Mouse (Mus musculus): ENCODE measurements around the gene Slco1a5. TPM values are rescaled to one million over a fixed set of nuclear protein-coding genes. Genes with fewer than 3 reads are reported as not detected.

The Slco1a5 gene
- polyA plus RNA-seq, 1 experiment from 2014 or later = not detected

DNA sequence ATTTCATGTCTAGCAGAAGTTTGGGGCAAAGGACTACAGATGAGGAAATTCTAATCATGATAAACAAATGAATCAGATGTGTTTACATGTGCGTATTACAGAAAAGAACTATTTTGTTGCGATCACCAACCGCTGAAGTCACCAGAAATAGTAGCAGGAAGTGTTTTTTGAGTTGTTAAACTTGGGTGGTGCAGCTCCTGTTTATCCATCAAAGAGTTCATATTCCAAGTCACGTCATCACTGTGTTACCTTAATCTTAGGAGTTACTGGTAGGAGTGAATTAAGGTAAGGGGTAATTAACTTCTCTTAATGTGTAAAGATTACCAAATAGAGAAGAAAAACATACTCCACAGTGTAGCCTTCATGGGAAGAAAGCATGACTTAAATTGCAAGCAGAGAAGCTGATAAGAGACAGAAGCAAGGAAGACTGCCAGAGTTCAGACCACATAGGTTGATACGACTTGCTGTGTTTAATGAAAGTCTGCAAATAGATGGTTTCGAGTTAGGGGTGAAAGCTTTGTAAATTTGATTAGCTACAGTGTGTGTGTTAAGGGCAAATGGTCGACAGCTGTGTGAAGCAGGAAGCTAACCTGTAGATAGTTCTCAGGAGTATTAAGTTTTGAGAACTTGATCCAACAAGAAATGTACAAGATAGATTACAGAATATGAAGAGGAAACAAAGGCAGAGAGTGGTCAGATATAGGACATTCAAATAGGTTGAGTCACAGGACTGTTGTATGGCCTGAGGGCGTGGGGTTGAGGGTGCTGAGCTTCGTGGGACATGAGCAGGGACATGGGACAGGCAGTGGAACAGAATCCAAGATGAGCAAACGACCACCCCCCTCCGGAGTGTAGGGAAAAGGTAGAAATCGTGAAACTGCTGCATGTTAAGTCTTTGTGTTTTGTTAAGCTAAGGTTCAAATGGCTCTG is 23.7 kb upstream of the Slco1a5 start:
- Histone ChIP-seq H3K9ac (peak overlapping the region; percentile 77; the same call in 1 of the 2 replicates), H3K27ac (ENCODE audit: poor library complexity, severe bottlenecking) (no peak overlapping the region), H3K27me3 (replicated peaks) (no peaks in the 10 kb centered on the region), H3K36me3 (peaks cover 27% of the 10 kb centered on the region), H3K9me3 (replicated peaks) (no peaks in the 10 kb centered on the region), H3K4me3 (peak overlapping the region; percentile 98), H3K4me2 (peak overlapping the region; percentile 71), H3K4me1 (replicated peaks) (peaks cover 9% of the 10 kb centered on the region; the same call in 1 of the 2 replicates)
- WGBS = 48% methylated on average over 12 of the region's 12 CpGs
- ATAC-seq (ENCODE audit: insufficient number of reproducible peaks, low FRiP score) = no peak

DNA sequence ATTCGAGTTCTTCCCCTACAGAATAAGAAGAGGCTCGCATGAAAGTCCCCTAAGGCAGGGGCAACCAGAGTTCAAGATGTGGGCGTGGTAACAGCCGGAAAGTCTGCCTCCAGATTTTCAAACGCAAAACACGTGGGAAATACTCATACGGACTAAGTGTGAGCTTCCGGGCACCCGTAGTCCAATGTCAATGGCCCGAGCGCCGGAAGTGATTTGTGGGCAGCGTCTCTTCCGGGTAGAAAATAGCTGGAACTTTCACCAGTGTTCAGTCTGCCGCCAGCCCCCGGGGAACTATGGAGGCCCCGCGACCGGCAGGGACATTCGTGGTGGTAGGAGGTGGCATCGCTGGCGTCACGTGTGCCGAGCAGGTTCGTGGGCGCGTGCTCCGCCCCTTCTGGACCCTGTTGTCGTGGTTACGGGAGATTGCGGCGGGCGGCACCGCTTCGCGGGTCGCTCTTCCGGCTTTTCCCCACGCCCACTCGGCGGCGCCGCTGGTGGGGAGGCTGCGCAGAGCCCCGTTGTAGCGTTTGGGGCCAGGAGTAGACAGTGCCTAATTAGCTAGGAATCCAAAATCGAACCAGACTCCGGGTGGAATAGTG is 22.8 kb upstream of the Slco1a5 start, which contains the start of gene Pyroxd1:
TSS of gene Pyroxd1 (plus strand) at position 215 of the 599 bp plus-strand sequence.
- under 1% methylated on average over 48 of the region's 48 CpGs for WGBS

DNA sequence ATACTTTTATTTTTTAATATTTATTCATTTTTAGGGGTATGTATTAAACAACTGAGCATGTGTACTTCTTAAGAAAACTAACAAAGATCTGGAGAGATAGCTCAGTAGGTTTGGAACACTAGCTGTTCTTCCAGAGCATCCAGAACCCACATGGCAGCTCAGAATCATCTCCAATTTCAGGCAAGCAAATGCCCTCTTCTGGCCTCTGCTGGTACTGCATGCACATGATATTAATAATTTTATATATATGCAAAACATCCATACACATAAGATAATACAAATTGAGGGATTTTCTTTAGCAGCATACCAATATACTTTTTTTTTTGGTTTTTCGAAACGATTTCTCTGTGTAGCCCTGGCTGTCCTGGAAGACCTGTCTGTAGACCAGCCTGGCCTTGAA is 20.8 kb upstream of the Slco1a5 start:
- 50% methylated on average over 2 of the region's 2 CpGs for WGBS
- H3K27me3 ChIP-seq (replicated peaks) = no peaks in the 10 kb centered on the region
- peaks cover 9% of the 10 kb centered on the region; the same call in 1 of the 2 replicates for H3K4me1 ChIP-seq (replicated peaks)
- ATAC-seq (ENCODE audit: insufficient number of reproducible peaks, low FRiP score) = no peak
- no peak overlapping the region for H3K9ac ChIP-seq
- no peak overlapping the region for H3K4me2 ChIP-seq
- no peaks in the 10 kb centered on the region for H3K9me3 ChIP-seq (replicated peaks)
- no peak overlapping the region for H3K4me3 ChIP-seq
- no peak overlapping the region for H3K27ac ChIP-seq (ENCODE audit: poor library complexity, severe bottlenecking)
- peaks cover 2% of the 10 kb centered on the region; the same call in 1 of the 2 replicates for H3K36me3 ChIP-seq

More for the DNA sequence above, 22.8 kb upstream of the Slco1a5 start, which contains the start of gene Pyroxd1:
- Histone ChIP-seq H3K36me3 (peaks cover 18% of the 10 kb centered on the region), H3K27me3 (replicated peaks) (no peaks in the 10 kb centered on the region), H3K9ac (peak within 1 kb of the TSS; percentile 77), H3K4me3 (peak within 1 kb of the TSS; percentile 98), H3K27ac (ENCODE audit: poor library complexity, severe bottlenecking) (peak within 1 kb of the TSS; percentile 83), H3K9me3 (replicated peaks) (no peaks in the 10 kb centered on the region), H3K4me2 (peak within 1 kb of the TSS; percentile 71), H3K4me1 (replicated peaks) (peaks cover 9% of the 10 kb centered on the region; the same call in 1 of the 2 replicates)
- peak; percentile 93 for ATAC-seq (ENCODE audit: insufficient number of reproducible peaks, low FRiP score)

DNA sequence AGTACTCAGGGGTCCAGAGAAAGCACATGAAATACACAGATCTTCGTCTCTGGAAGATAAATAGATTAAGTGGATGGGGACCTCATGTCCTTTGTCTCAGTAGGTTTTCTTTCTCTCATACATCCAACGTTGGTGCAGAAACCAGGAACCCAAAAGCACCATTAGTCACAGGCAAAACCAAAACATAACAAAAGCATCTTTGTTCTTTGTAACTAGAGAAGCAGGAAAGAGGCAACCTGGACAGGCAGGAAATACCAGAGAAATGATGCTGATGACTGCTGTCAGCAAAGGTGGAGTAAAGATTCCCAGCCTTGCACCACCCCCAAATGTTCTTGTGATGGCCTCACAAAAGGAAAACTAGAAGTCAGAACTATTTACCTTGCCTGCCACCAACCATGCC is 16.8 kb upstream of the Slco1a5 start:
- Histone ChIP-seq H3K27me3 (replicated peaks) (no peaks in the 10 kb centered on the region), H3K4me1 (replicated peaks) (no peaks in the 10 kb centered on the region), H3K9ac (no peak overlapping the region), H3K27ac (ENCODE audit: poor library complexity, severe bottlenecking) (no peak overlapping the region), H3K4me3 (no peak overlapping the region), H3K36me3 (no peaks in the 10 kb centered on the region), H3K9me3 (replicated peaks) (no peaks in the 10 kb centered on the region), H3K4me2 (no peak overlapping the region)
- ATAC-seq (ENCODE audit: insufficient number of reproducible peaks, low FRiP score) = no peak
- WGBS = 39% methylated on average over 2 of the region's 2 CpGs

DNA sequence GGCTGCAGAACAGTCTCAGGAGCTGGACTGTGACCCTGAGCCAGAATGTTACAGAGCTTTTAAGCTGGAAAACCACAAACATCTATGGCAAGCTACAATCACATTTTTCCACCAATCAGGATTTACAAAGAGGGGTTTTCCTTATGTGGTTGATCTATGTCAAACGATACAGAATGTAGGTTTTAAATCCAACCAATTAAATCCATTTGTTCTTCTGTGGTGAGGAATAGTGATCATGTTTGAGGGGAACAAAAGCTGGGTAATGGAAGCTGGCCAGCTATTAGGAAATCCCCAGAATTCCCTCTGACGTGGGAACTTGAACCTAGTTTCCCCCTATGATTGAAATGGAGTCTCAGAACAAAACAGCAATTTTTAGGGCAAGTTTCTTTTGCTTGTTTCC is 16.2 kb upstream of the Slco1a5 start:
- no peaks in the 10 kb centered on the region for H3K36me3 ChIP-seq
- no peak overlapping the region for H3K27ac ChIP-seq (ENCODE audit: poor library complexity, severe bottlenecking)
- H3K9ac ChIP-seq = no peak overlapping the region
- H3K4me1 ChIP-seq (replicated peaks) = no peaks in the 10 kb centered on the region
- WGBS = 60% methylated on average over 2 of the region's 2 CpGs
- no peaks in the 10 kb centered on the region for H3K9me3 ChIP-seq (replicated peaks)
- no peak overlapping the region for H3K4me3 ChIP-seq
- no peak overlapping the region for H3K4me2 ChIP-seq
- no peaks in the 10 kb centered on the region for H3K27me3 ChIP-seq (replicated peaks)
- no peak for ATAC-seq (ENCODE audit: insufficient number of reproducible peaks, low FRiP score)

DNA sequence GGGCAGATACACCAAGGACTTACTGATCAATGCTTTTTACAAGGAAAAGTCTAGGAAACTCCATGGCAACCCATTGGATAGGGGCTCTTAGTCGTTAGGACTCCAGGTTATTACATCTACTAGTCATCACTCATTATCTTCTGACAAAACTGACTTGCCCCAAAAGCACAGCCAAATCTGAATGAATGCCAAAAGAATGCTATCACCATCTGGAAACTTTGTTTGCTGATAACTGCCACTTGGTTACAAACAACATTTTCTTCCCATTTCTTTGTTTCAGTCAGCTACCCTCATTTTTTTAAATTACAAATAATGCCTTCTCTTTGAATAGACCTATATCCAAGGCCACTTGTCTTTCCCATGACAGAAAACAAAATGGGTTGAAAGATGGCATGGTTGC is 6.4 kb upstream of the Slco1a5 start:
- H3K4me1 ChIP-seq (replicated peaks) = no peaks in the 10 kb centered on the region
- H3K9me3 ChIP-seq (replicated peaks) = no peaks in the 10 kb centered on the region
- no peak overlapping the region for H3K9ac ChIP-seq
- no peak overlapping the region for H3K4me2 ChIP-seq
- ATAC-seq (ENCODE audit: insufficient number of reproducible peaks, low FRiP score) = no peak
- 46% methylated on average over 1 of the region's 1 CpGs for WGBS
- no peak overlapping the region for H3K4me3 ChIP-seq
- H3K36me3 ChIP-seq = no peaks in the 10 kb centered on the region
- no peaks in the 10 kb centered on the region for H3K27me3 ChIP-seq (replicated peaks)
- H3K27ac ChIP-seq (ENCODE audit: poor library complexity, severe bottlenecking) = no peak overlapping the region

DNA sequence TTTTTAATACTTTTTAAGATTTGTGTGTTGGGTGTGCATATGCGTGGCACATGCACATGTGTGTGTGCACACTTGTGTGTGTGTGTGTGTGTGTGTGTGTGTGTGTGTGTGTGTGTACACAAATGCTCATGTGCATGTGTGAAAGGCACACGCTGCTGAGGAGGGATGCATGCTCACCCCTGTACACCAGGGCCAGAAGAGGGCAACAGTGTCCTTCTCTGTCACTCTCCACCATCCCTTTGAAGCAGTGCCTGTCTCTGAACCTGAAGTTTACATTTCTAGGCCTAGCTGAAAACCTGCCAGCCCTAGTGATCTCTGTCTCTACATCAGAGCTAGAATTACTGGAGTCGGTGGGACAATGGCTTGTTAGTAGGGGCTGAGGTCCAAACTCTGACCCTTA is 3.8 kb upstream of the Slco1a5 start:
- Histone ChIP-seq H3K27ac (ENCODE audit: poor library complexity, severe bottlenecking) (no peak overlapping the region), H3K9me3 (replicated peaks) (no peaks in the 10 kb centered on the region), H3K36me3 (no peaks in the 10 kb centered on the region), H3K4me2 (no peak overlapping the region), H3K4me1 (replicated peaks) (no peaks in the 10 kb centered on the region), H3K27me3 (replicated peaks) (no peaks in the 10 kb centered on the region), H3K9ac (no peak overlapping the region), H3K4me3 (no peak overlapping the region)
- ATAC-seq (ENCODE audit: insufficient number of reproducible peaks, low FRiP score) = no peak
- 75% methylated on average over 3 of the region's 3 CpGs for WGBS

DNA sequence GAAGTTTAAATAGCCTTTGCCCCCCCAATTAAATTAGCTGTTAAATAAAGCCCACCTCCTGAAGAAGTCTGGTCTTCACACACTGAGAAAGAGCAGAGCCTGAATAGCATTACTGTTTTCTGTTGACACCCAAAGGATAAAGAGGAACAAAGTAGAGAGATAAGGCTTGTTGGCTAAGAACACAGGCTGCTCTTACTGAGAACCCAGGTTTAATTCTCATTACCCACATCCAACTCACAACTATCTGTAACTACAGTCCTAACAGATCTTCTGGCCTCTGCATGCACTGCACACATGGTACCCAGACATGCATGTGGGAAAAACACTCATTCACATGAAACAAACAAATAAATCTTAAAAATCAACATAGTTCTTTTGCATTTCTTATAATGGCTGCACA is 5.7 kb downstream of the Slco1a5 start:
- H3K9me3 ChIP-seq (replicated peaks) = no peaks in the 10 kb centered on the region
- ATAC-seq (ENCODE audit: insufficient number of reproducible peaks, low FRiP score) = no peak
- no peak overlapping the region for H3K9ac ChIP-seq
- H3K27me3 ChIP-seq (replicated peaks) = no peaks in the 10 kb centered on the region
- no peaks in the 10 kb centered on the region for H3K4me1 ChIP-seq (replicated peaks)
- no peak overlapping the region for H3K4me2 ChIP-seq
- H3K36me3 ChIP-seq = no peaks in the 10 kb centered on the region
- H3K4me3 ChIP-seq = no peak overlapping the region
- no peak overlapping the region for H3K27ac ChIP-seq (ENCODE audit: poor library complexity, severe bottlenecking)

DNA sequence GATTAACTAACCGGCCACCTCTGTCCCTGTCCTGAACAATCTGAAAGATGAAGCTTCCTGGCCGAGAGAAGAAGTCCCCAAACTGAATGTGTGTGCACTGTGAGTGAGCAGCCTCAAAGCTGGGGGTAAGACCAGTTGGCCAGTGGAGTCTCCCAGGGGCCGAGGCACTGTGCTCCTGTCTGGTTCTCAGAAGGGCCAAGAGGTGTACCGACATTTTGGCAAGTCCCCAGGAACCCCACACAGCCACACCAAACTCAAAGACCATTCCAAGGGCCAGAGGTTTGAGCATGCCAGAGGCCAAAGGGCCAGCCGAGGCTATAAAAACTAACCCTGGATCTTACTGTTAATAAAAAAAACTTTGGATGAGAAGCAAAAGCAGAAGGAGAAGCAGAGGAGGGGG is 8.5 kb downstream of the Slco1a5 start:
- peaks cover 4% of the 10 kb centered on the region for H3K9me3 ChIP-seq (replicated peaks)
- H3K4me3 ChIP-seq = no peak overlapping the region

DNA sequence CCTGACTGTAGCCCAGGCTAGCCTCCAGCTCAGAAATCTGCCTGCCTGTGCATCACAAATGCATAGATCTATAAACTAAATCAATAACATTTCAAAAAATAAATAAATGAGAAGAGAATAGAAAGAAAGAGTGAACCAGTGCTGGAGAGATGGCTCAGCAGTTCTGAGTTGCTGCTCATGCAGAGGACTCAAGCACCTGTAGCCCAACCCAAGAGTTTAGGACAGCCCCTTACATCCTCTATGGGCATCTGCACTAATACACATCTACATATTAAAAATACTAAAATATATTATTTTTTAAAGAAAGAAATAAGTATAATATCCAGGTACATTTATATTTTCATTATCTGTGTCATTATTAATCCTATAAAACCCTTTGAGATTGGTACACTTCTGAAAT is 17.7 kb downstream of the Slco1a5 start:
- Histone ChIP-seq H3K4me1 (replicated peaks) (no peaks in the 10 kb centered on the region), H3K4me3 (no peak overlapping the region), H3K4me2 (no peak overlapping the region), H3K27ac (ENCODE audit: poor library complexity, severe bottlenecking) (no peak overlapping the region), H3K9ac (no peak overlapping the region), H3K27me3 (replicated peaks) (no peaks in the 10 kb centered on the region), H3K9me3 (replicated peaks) (peaks cover 4% of the 10 kb centered on the region), H3K36me3 (no peaks in the 10 kb centered on the region)
- ATAC-seq (ENCODE audit: insufficient number of reproducible peaks, low FRiP score) = no peak

More for the DNA sequence above, 8.5 kb downstream of the Slco1a5 start:
- no peak for ATAC-seq (ENCODE audit: insufficient number of reproducible peaks, low FRiP score)
- Histone ChIP-seq H3K27ac (ENCODE audit: poor library complexity, severe bottlenecking) (no peak overlapping the region), H3K9ac (no peak overlapping the region), H3K27me3 (replicated peaks) (no peaks in the 10 kb centered on the region), H3K4me1 (replicated peaks) (no peaks in the 10 kb centered on the region), H3K36me3 (no peaks in the 10 kb centered on the region), H3K4me2 (no peak overlapping the region)
- 74% methylated on average over 5 of the region's 5 CpGs for WGBS

DNA sequence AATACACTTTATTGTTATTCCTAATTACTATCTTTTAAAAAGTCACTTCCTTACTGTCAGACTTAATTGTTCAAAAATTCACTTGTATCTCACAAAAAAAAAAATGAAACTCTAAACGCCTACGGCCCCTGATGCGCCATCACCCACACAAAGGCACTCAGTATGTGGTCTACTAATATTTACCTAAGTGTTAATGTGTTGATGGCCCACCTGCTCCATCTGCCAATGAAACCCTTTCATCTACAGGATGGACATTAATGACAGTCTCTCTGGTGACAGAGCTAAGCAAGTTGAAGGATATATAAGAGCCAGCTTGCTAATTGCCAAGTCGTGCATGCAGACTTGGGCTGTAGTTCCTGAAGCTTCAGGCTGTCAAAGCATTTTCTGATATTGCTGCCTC is 24.7 kb downstream of the Slco1a5 start, which contains the start of gene Iapp:
TSS of gene Iapp (plus strand) at position 326 of the 400 bp plus-strand sequence.
- no peak within 1 kb of the TSS for H3K4me3 ChIP-seq
- 61% methylated on average over 4 of the region's 4 CpGs for WGBS
- no peak within 1 kb of the TSS for H3K4me2 ChIP-seq
- H3K9me3 ChIP-seq (replicated peaks) = no peaks in the 10 kb centered on the region
- H3K4me1 ChIP-seq (replicated peaks) = no peaks in the 10 kb centered on the region
- no peak within 1 kb of the TSS for H3K27ac ChIP-seq (ENCODE audit: poor library complexity, severe bottlenecking)
- no peak for ATAC-seq (ENCODE audit: insufficient number of reproducible peaks, low FRiP score)
- H3K9ac ChIP-seq = no peak within 1 kb of the TSS
- H3K27me3 ChIP-seq (replicated peaks) = no peaks in the 10 kb centered on the region
- H3K36me3 ChIP-seq = no peaks in the 10 kb centered on the region
